Mouse (Mus musculus) v-Abl transformed pro-B cells (cell line): ENCODE measurements around the gene Cptp.

Experiments used
- in situ Hi-C, 2 experiments: fragments of 400-800 bp; cut with MboI; formaldehyde crosslinking; loops; one replicate each; pipeline ENCODE4 v1.15.1; 2025; ENCODE audit not compliant: unreplicated experiment in 2 of 2

Cptp gene

DNA sequence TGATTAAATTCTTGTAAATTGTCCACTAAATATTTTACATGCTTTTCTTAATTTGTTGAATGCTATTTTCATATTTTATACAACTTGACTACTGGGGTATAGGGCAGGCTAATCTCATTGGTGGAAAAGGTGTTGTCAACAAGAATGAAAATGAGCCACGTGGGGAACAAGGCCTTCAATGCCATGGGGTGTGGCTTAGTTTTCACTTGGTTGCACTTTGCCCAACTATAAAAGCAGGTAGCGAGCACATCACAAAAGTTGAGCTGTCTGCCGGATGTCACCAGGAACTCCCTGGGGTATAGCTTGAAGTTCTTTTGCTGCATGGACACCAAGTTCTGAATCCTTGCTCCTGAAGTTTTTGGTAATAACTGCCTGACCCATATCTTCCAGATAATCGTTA, 51.7 kb downstream of the Cptp start:
- in situ Hi-C loops: loop anchor here in 1 of 2 experiments (25.0 kb wide), 1 partner anchor 730 kb away; the partner anchor contains the start of genes Morn1 and Rer1
